Mouse (Mus musculus) C2C12 (cell line): Measurements from ENCODE around the gene Dnal1. TPM values are rescaled to one million over a fixed set of nuclear protein-coding genes. Genes with fewer than 3 reads are reported as not detected.

Source experiments
- H3K27me3 ChIP-seq: one replicate; pipeline ENCODE4 v1.6.1; 2011; ENCODE audit not compliant: control insufficient read depth, insufficient read depth, insufficient read length
- H3K36me3 ChIP-seq: one replicate; pipeline ENCODE4 v1.6.1; 2011; ENCODE audit not compliant: control insufficient read depth, insufficient read depth
- H3K4me3 ChIP-seq: one replicate; pipeline ENCODE4 v1.5.1; 2011; ENCODE audit warnings: mild to moderate bottlenecking, control low read depth; ENCODE audit not compliant: poor library complexity, insufficient read depth, severe bottlenecking
- H3K79me2 ChIP-seq: one replicate; pipeline ENCODE4 v1.6.1; 2011; ENCODE audit not compliant: control insufficient read depth, insufficient read depth
- H3K79me3 ChIP-seq: one replicate; pipeline ENCODE4 v1.6.1; 2011; ENCODE audit warnings: low read depth, control low read depth
- H3ac ChIP-seq: one replicate; pipeline ENCODE3; 2011; ENCODE audit warnings: low read depth; ENCODE audit not compliant: control insufficient read depth, insufficient read length
- CEBPB ChIP-seq: IDR thresholded peaks from one replicate; pipeline ENCODE4 v1.6.1; 2011; ENCODE audit warnings: low read depth, mild to moderate bottlenecking, control low read depth, moderate library complexity
- CTCF ChIP-seq: IDR thresholded peaks from one replicate; pipeline ENCODE4 v1.5.1; 2011; ENCODE audit not compliant: control insufficient read depth, insufficient read depth, insufficient read length
- FOSL1 ChIP-seq: IDR thresholded peaks from one replicate; pipeline ENCODE4 v1.8.0; 2011; ENCODE audit warnings: mild to moderate bottlenecking, low read length; ENCODE audit not compliant: poor library complexity, insufficient read depth, severe bottlenecking
- MAX ChIP-seq: IDR thresholded peaks from one replicate; pipeline ENCODE4 v1.6.1; 2011; ENCODE audit warnings: mild to moderate bottlenecking, control low read depth
- MYOD1 ChIP-seq: IDR thresholded peaks from one replicate; pipeline ENCODE4 v1.6.1; 2011; ENCODE audit warnings: low read depth; ENCODE audit not compliant: control insufficient read depth, insufficient read length
- MYOG ChIP-seq: IDR thresholded peaks from one replicate; pipeline ENCODE4 v1.6.1; 2011; ENCODE audit not compliant: control insufficient read depth, insufficient read length; ENCODE audit errors: extremely low read depth
- USF1 ChIP-seq: IDR thresholded peaks from one replicate; pipeline ENCODE4 v1.6.1; 2011; ENCODE audit warnings: low read depth, mild to moderate bottlenecking, control low read depth, moderate library complexity
- polyA plus RNA-seq: library from polyadenylated mRNA; unstranded; fragments of >200 nt; fragmentation: generic; extraction: Trizol; gene quantifications from one replicate; pipeline ENCODE4 v1.2.1, GENCODE M21; 2012; ENCODE audit warnings: missing spikeins

Gene Dnal1
- polyA plus RNA-seq, 1 experiment = 4.7 TPM

GRCm38 (mm10) chr12:84180701-84181435 lies 66.7 kb downstream of the Dnal1 start:
- H3ac ChIP-seq = no peak overlapping the region
- H3K79me2 ChIP-seq = peaks cover 99% of the 10 kb centered on the region
- no peak overlapping the region for H3K4me3 ChIP-seq

GRCm38 (mm10) chr12:84181999-84182398 lies 67.8 kb downstream of the Dnal1 start:
- H3K27me3 ChIP-seq = no peaks in the 10 kb centered on the region

More at GRCm38 (mm10) chr12:84180701-84181435, 66.7 kb downstream of the Dnal1 start:
- Histone ChIP-seq H3K79me3 (peaks cover 93% of the 10 kb centered on the region), H3K27me3 (no peaks in the 10 kb centered on the region), H3K36me3 (peaks cover 11% of the 10 kb centered on the region)
- no peak for TF ChIP-seq CTCF
- TF ChIP-seq MYOD1 = peak; percentile 56

GRCm38 (mm10) chr12:84184979-84185378 lies 70.8 kb downstream of the Dnal1 start:
- Histone ChIP-seq H3K36me3 (peaks cover 28% of the 10 kb centered on the region), H3K4me3 (no peak overlapping the region), H3K79me3 (peaks cover 96% of the 10 kb centered on the region), H3ac (no peak overlapping the region), H3K79me2 (peaks cover 100% of the 10 kb centered on the region), H3K27me3 (no peaks in the 10 kb centered on the region)
- no peak for TF ChIP-seq USF1
- TF ChIP-seq FOSL1 = no peak
- no peak for TF ChIP-seq MYOD1
- no peak for TF ChIP-seq MYOG
- no peak for TF ChIP-seq MAX
- no peak for TF ChIP-seq CEBPB
- no peak for TF ChIP-seq CTCF

More at GRCm38 (mm10) chr12:84181999-84182398, 67.8 kb downstream of the Dnal1 start:
- Histone ChIP-seq H3K79me2 (peaks cover 100% of the 10 kb centered on the region), H3ac (no peak overlapping the region), H3K36me3 (peaks cover 20% of the 10 kb centered on the region), H3K4me3 (no peak overlapping the region), H3K79me3 (peaks cover 95% of the 10 kb centered on the region)
- TF ChIP-seq CEBPB (no peak), USF1 (no peak), MYOD1 (no peak), FOSL1 (no peak), MYOG (no peak), CTCF (no peak), MAX (no peak)

GRCm38 (mm10) chr12:84185547-84185946 lies 71.4 kb downstream of the Dnal1 start:
- TF ChIP-seq CEBPB (no peak), FOSL1 (no peak), MYOG (no peak), USF1 (no peak), MAX (no peak), CTCF (no peak), MYOD1 (no peak)
- no peak overlapping the region for H3K4me3 ChIP-seq

DNA sequence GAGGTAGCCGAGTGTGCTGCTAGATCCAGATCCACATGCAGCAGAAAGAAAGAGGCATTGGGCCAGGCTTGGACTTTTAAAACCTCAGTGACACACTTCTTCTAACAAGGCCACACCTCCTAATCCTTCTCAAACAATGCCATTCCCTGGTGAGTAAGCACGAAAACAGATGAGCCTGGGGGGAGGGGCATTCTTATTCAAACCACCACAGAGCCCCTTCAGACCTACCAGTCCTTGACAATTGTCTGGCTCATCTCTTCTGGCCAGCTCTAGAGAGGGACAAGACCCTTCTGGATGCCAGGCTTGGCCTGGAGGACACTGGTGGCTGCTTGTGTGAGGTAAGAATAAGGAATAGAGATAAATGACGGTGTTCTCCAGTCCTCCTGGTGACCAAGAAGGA lies 72.4 kb downstream of the Dnal1 start:
- no peak overlapping the region for H3ac ChIP-seq
- H3K79me2 ChIP-seq = peaks cover 100% of the 10 kb centered on the region
- H3K36me3 ChIP-seq = peaks cover 28% of the 10 kb centered on the region
- H3K79me3 ChIP-seq = peaks cover 97% of the 10 kb centered on the region
- TF ChIP-seq MYOG (no peak), MYOD1 (no peak), CTCF (no peak), CEBPB (no peak), USF1 (no peak), MAX (no peak), FOSL1 (no peak)
- no peak overlapping the region for H3K4me3 ChIP-seq
- H3K27me3 ChIP-seq = no peaks in the 10 kb centered on the region

More at GRCm38 (mm10) chr12:84185547-84185946, 71.4 kb downstream of the Dnal1 start:
- H3K79me3 ChIP-seq = peaks cover 96% of the 10 kb centered on the region
- H3ac ChIP-seq = no peak overlapping the region
- no peaks in the 10 kb centered on the region for H3K27me3 ChIP-seq
- H3K79me2 ChIP-seq = peaks cover 100% of the 10 kb centered on the region
- H3K36me3 ChIP-seq = peaks cover 28% of the 10 kb centered on the region

- Histone ChIP-seq H3K79me3 (peaks cover 97% of the 10 kb centered on the region), H3K79me2 (peaks cover 100% of the 10 kb centered on the region), H3K27me3 (no peaks in the 10 kb centered on the region), H3K4me3 (no peak overlapping the region), H3ac (no peak overlapping the region), H3K36me3 (peaks cover 28% of the 10 kb centered on the region)
- TF ChIP-seq FOSL1 = no peak
- no peak for TF ChIP-seq MYOD1
- TF ChIP-seq USF1 = no peak
- no peak for TF ChIP-seq MAX
- no peak for TF ChIP-seq CEBPB
- TF ChIP-seq CTCF = no peak
- TF ChIP-seq MYOG = no peak
Observed at GRCm38 (mm10) chr12:84186950-84187349, 72.8 kb downstream of the Dnal1 start.
